Mouse (Mus musculus) lung, adult 2 months (tissue): ENCODE results near the gene Tsga10ip.

ENCODE experiments used
- CTCF ChIP-seq: fragments of 200-500 bp; IDR thresholded peaks from 2 replicates; pipeline ENCODE4 v1.5.1; 2011; ENCODE audit warnings: mild to moderate bottlenecking, low read length, control low read depth; ENCODE audit not compliant: insufficient read depth
- POLR2A ChIP-seq: fragments of 200-500 bp; IDR thresholded peaks from 2 replicates; pipeline ENCODE4 v1.6.1; 2011; ENCODE audit warnings: low read depth, mild to moderate bottlenecking, control low read depth, low read length, borderline replicate concordance; ENCODE audit errors: extremely low read depth

GRCm38 (mm10) chr19:5394168-5394567 lies 8.2 kb downstream of the Tsga10ip start:
- TF ChIP-seq CTCF: no peak
- no peak for TF ChIP-seq POLR2A
